ENCODE assay signal across 8 mouse cellular contexts in genomic region chr7:128705735-128706134, GRCm38 (mm10). TPM values are rescaled to one million over a fixed set of nuclear protein-coding genes. Genes with fewer than 3 reads are reported as not detected.
A peak's percentile ranks its signal among the peaks of the same experiment; 100 is the strongest.
DNase-seq lines count a peak whose midpoint lies in the region; ATAC-seq and TF ChIP-seq lines count a peak whose summit lies in the region.

No protein-coding gene starts in this region.

- H3K4me1 ChIP-seq in E14TG2a.4 (replicated peaks; ENCODE audit: low read depth, low read length) = 0 out of 2 replicates have a peak, but pooled peaks cover 4% of the 10 kb centered on the region
- no peaks in the 10 kb centered on the region for H3K4me1 ChIP-seq in heart, embryonic 14.5 days (ENCODE audit: control insufficient read depth in 2 of 2, insufficient read depth in 2 of 2, low read length in 2 of 2)
- no peaks in the 10 kb centered on the region for H3K4me1 ChIP-seq in liver, embryonic 14.5 days (replicated peaks; ENCODE audit: control insufficient read depth in 2 of 2, insufficient read depth in 2 of 2, low read length in 1 of 2)
- H3K4me1 ChIP-seq in neural tube, embryonic 13.5 days (replicated peaks) = no peaks in the 10 kb centered on the region
- H3K4me1 ChIP-seq in stomach, postnatal 0 days (replicated peaks; ENCODE audit: control insufficient read depth, insufficient read depth) = no peaks in the 10 kb centered on the region

- peak; percentile 78 for ATAC-seq in erythroid progenitor cell, adult 5-6 weeks (replicated peaks; ENCODE audit: low FRiP score, poor library complexity, severe bottlenecking)
- ATAC-seq in heart, embryonic 14.5 days (ENCODE audit: insufficient number of reproducible peaks, insufficient read depth, low FRiP score, low read depth) = peak; percentile 54; the same call in 1 of the 2 replicates
- peak; percentile 62; the same call in 1 of the 2 replicates for ATAC-seq in liver, embryonic 14.5 days (ENCODE audit: insufficient read depth)
- peak; percentile 50 for ATAC-seq in neural tube, embryonic 13.5 days (ENCODE audit: low read depth)
- ATAC-seq in stomach, postnatal 0 days (ENCODE audit: low FRiP score, low TSS enrichment) = peak; percentile 78

- no peak for TF ChIP-seq EP300 in liver, embryonic 14.5 days (IDR thresholded peaks at IDR 0.05; ENCODE audit: low read depth)
- no peak for TF ChIP-seq EP300 in stomach, postnatal 0 days (optimal IDR thresholded peaks at IDR 0.05)

- peaks cover 98% of the 10 kb centered on the region for H3K36me3 ChIP-seq in E14TG2a.4 (ENCODE audit: insufficient read depth, low read length)
- peaks cover 95% of the 10 kb centered on the region for H3K36me3 ChIP-seq in heart, embryonic 14.5 days (ENCODE audit: control insufficient read depth, insufficient read depth, low read length)
- peaks cover 66% of the 10 kb centered on the region for H3K36me3 ChIP-seq in liver, embryonic 14.5 days (replicated peaks; ENCODE audit: control insufficient read depth, insufficient read depth, low read depth)
- peaks cover 94% of the 10 kb centered on the region for H3K36me3 ChIP-seq in neural tube, embryonic 13.5 days
- peaks cover 29% of the 10 kb centered on the region for H3K36me3 ChIP-seq in stomach, postnatal 0 days (ENCODE audit: control insufficient read depth, insufficient read depth, low read length)

- 20% methylated on average over 4 of the region's 4 CpGs for WGBS in heart, embryonic 14.5 days
- 26% methylated on average over 4 of the region's 4 CpGs for WGBS in liver, embryonic 14.5 days (ENCODE audit: insufficient replicate concordance)
- 22% methylated on average over 4 of the region's 4 CpGs for WGBS in neural tube, embryonic 13.5 days
- 19% methylated on average over 4 of the region's 4 CpGs for WGBS in stomach, postnatal 0 days

- no peak for TF ChIP-seq POLR2A in brain, embryonic 14.5 days (IDR thresholded peaks at IDR 0.05; ENCODE audit: borderline replicate concordance, extremely low read depth, insufficient read depth, insufficient read length, poor library complexity, severe bottlenecking)

- no peak overlapping the region for H3K27ac ChIP-seq in heart, embryonic 14.5 days (replicated peaks in 1 of 2; ENCODE audit: control insufficient read depth in 1 of 2, insufficient read depth in 1 of 2, low read depth in 2 of 2, low read length in 2 of 2)
- no peak overlapping the region for H3K27ac ChIP-seq in liver, embryonic 14.5 days
- no peak overlapping the region for H3K27ac ChIP-seq in neural tube, embryonic 13.5 days (replicated peaks)
- H3K27ac ChIP-seq in stomach, postnatal 0 days (replicated peaks) = no peak overlapping the region

- TF ChIP-seq CTCF in E14TG2a.4 (conservative IDR thresholded peaks at IDR 0.05; ENCODE audit: low read length) = peak; percentile 100
- peak; percentile 98 for TF ChIP-seq CTCF in brain, embryonic 14.5 days (IDR thresholded peaks at IDR 0.05; ENCODE audit: borderline replicate concordance, extremely low read depth, insufficient read depth, insufficient read length)
- TF ChIP-seq CTCF in liver, embryonic 14.5 days (IDR thresholded peaks at IDR 0.05; ENCODE audit: low read depth) = peak; percentile 99
- TF ChIP-seq CTCF in stomach, postnatal 0 days (IDR thresholded peaks at IDR 0.05; ENCODE audit: low read depth) = peak; percentile 97

- H3K9me3 ChIP-seq in E14TG2a.4 (ENCODE audit: low read length) = no peaks in the 10 kb centered on the region
- H3K9me3 ChIP-seq in heart, embryonic 14.5 days (ENCODE audit: control insufficient read depth, low read length) = no peaks in the 10 kb centered on the region
- no peaks in the 10 kb centered on the region for H3K9me3 ChIP-seq in liver, embryonic 14.5 days (ENCODE audit: control insufficient read depth, low read length)
- H3K9me3 ChIP-seq in neural tube, embryonic 13.5 days = no peaks in the 10 kb centered on the region
- H3K9me3 ChIP-seq in stomach, postnatal 0 days (ENCODE audit: control insufficient read depth, low read length) = no peaks in the 10 kb centered on the region

- no peak overlapping the region; the same call in 1 of the 2 replicates for H3K9ac ChIP-seq in heart, embryonic 14.5 days (ENCODE audit: low read length)
- H3K9ac ChIP-seq in liver, embryonic 14.5 days (replicated peaks) = no peak overlapping the region
- H3K9ac ChIP-seq in neural tube, embryonic 13.5 days = no peak overlapping the region
- H3K9ac ChIP-seq in stomach, postnatal 0 days (ENCODE audit: low read length) = no peak overlapping the region

- no peaks in the 10 kb centered on the region for H3K27me3 ChIP-seq in E14TG2a.4 (ENCODE audit: insufficient read depth, low read length)
- H3K27me3 ChIP-seq in heart, embryonic 14.5 days (ENCODE audit: control insufficient read depth, insufficient read depth, low read length) = no peaks in the 10 kb centered on the region
- no peaks in the 10 kb centered on the region for H3K27me3 ChIP-seq in liver, embryonic 14.5 days (ENCODE audit: control insufficient read depth, insufficient read depth, low read length)
- no peaks in the 10 kb centered on the region for H3K27me3 ChIP-seq in neural tube, embryonic 13.5 days
- H3K27me3 ChIP-seq in stomach, postnatal 0 days (ENCODE audit: control insufficient read depth, insufficient read depth, low read length) = no peaks in the 10 kb centered on the region

- no peak overlapping the region for H3K4me2 ChIP-seq in heart, embryonic 14.5 days (ENCODE audit: low read length)
- no peak overlapping the region for H3K4me2 ChIP-seq in liver, embryonic 14.5 days (ENCODE audit: low read depth)
- H3K4me2 ChIP-seq in neural tube, embryonic 13.5 days = no peak overlapping the region
- H3K4me2 ChIP-seq in stomach, postnatal 0 days (replicated peaks; ENCODE audit: low read depth) = no peak overlapping the region

- peak; percentile 83 for DNase-seq in brain, embryonic 14.5 days (ENCODE audit: low read depth)
- DNase-seq in kidney, postnatal 10 days = peak; percentile 78
- DNase-seq in liver, embryonic 14.5 days (ENCODE audit: low read depth in 3 of 3, low spot score in 3 of 3) = peak; percentile 25 to 34 (median 33)
- peak; percentile 64 for DNase-seq in stomach, postnatal 0 days (ENCODE audit: low spot score)

- H3K4me3 ChIP-seq in E14TG2a.4 (replicated peaks; ENCODE audit: low read length) = no peak overlapping the region
- H3K4me3 ChIP-seq in heart, embryonic 14.5 days (ENCODE audit: control insufficient read depth in 1 of 2, insufficient read depth in 1 of 2, low read depth in 1 of 2, low read length in 2 of 2) = no peak overlapping the region
- H3K4me3 ChIP-seq in liver, embryonic 14.5 days (ENCODE audit: insufficient read depth in 1 of 2, low read depth in 2 of 2, low read length in 2 of 2) = no peak overlapping the region
- H3K4me3 ChIP-seq in neural tube, embryonic 13.5 days = no peak overlapping the region
- no peak overlapping the region for H3K4me3 ChIP-seq in stomach, postnatal 0 days (ENCODE audit: low read depth, low read length)

RNA-seq across cellular contexts. Expression of gene Mcmbp, which starts 34.6 kb away (rescaled TPM):
- 39.0 and 45.2 TPM in 2 replicates for polyA plus RNA-seq in brain, embryonic 14.5 days (2012; rRNA removed)
- total RNA-seq in erythroid progenitor cell, adult 5-6 weeks (2015; ENCODE audit: low replicate concordance) = 23.8 and 50.7 TPM in 2 replicates
- 11.9 and 15.3 TPM in 2 replicates for total RNA-seq in erythroid progenitor cell, adult 5-6 weeks (2017; ENCODE audit: low replicate concordance)
- polyA plus RNA-seq in heart, embryonic 14.5 days (2014; fragmentation: Nextera tagmentation; extraction: Ambion mirVana) = 47.1 and 48.1 TPM in 2 replicates
- polyA plus RNA-seq in liver, embryonic 14.5 days (2012; rRNA removed) = 9.0 and 12.6 TPM in 2 replicates
- polyA plus RNA-seq in liver, embryonic 14.5 days (2014; fragmentation: Nextera tagmentation; extraction: Ambion mirVana) = 22.0 and 22.1 TPM in 2 replicates
- 50.0 and 52.8 TPM in 2 replicates for polyA plus RNA-seq in neural tube, embryonic 13.5 days (2015; fragmentation: Nextera tagmentation; extraction: Ambion mirVana)
- 36.8 and 37.1 TPM in 2 replicates for polyA plus RNA-seq in stomach, postnatal 0 days (2015; fragmentation: Nextera tagmentation; extraction: Ambion mirVana)

RNA-seq across cellular contexts. Expression of gene Sec23ip, which starts 39.0 kb away (rescaled TPM):
- 22.9 and 35.9 TPM in 2 replicates for polyA plus RNA-seq in brain, embryonic 14.5 days (2012; rRNA removed)
- 15.5 and 38.6 TPM in 2 replicates for total RNA-seq in erythroid progenitor cell, adult 5-6 weeks (2015; ENCODE audit: low replicate concordance)
- 23.8 and 26.3 TPM in 2 replicates for total RNA-seq in erythroid progenitor cell, adult 5-6 weeks (2017; ENCODE audit: low replicate concordance)
- 31.2 and 32.2 TPM in 2 replicates for polyA plus RNA-seq in heart, embryonic 14.5 days (2014; fragmentation: Nextera tagmentation; extraction: Ambion mirVana)
- polyA plus RNA-seq in liver, embryonic 14.5 days (2012; rRNA removed) = 7.9 and 10.4 TPM in 2 replicates
- polyA plus RNA-seq in liver, embryonic 14.5 days (2014; fragmentation: Nextera tagmentation; extraction: Ambion mirVana) = 14.7 and 15.7 TPM in 2 replicates
- 37.8 and 42.4 TPM in 2 replicates for polyA plus RNA-seq in neural tube, embryonic 13.5 days (2015; fragmentation: Nextera tagmentation; extraction: Ambion mirVana)
- 17.9 and 18.3 TPM in 2 replicates for polyA plus RNA-seq in stomach, postnatal 0 days (2015; fragmentation: Nextera tagmentation; extraction: Ambion mirVana)

Comparison
In these comparisons a context has a peak if more than half of its experiments do, and no peak if none do; other contexts are left out.
1. DNase-seq: peak in every context shown above with its lines; median percentile 83 in brain, embryonic 14.5 days; 78 in kidney, postnatal 10 days; 64 in stomach, postnatal 0 days; 33 in liver, embryonic 14.5 days.